Mouse (Mus musculus): Measurements from ENCODE around the gene Taar7e.

GRCm38 (mm10) chr10:24058986-24059385 lies 21.6 kb downstream of the Taar7e start:
- TF ChIP-seq CTCF (IDR thresholded peaks at IDR 0.05; ENCODE audit: low read depth, low read length), result no peak
- TF ChIP-seq POLR2A (IDR thresholded peaks at IDR 0.05; ENCODE audit: extremely low read depth, insufficient read depth, low read length), result no peak
